Mouse (Mus musculus): ENCODE results near the gene Prkar2b. TPM values are rescaled to one million over a fixed set of nuclear protein-coding genes. Genes with fewer than 3 reads are reported as not detected.

Prkar2b gene
- total and polyA plus RNA-seq, 3 experiments: 15.7 to 154 (median 34.1) TPM

DNA sequence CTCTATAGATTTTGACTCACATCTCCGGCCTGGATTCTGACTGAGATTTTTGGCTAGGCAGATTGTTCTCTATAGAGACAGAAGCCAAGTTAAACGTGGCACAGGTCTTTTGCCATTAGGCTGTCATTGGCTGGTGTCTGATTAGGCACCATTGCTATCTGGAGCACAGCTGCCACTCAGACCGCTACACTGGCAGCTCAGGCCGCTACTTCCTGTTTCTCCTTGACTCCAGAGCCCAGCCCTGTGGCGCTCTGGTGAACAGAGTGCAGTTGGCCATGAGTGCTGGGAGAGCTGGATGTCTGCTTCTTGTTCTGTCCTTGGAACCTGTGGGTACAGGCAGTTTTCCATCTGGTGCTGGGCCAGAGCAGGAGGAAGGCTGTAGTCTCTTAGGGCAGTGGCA is 143.9 kb downstream of the Prkar2b start (continued):
- TF ChIP-seq NRF1 (IDR thresholded peaks at IDR 0.05; ENCODE audit: insufficient read depth, low read depth, low read length, poor library complexity, severe bottlenecking): no peak
- TF ChIP-seq CHD1 (IDR thresholded peaks at IDR 0.05; ENCODE audit: low read depth, low read length): no peak
- TF ChIP-seq KAT2A (conservative IDR thresholded peaks at IDR 0.05; ENCODE audit: low read depth, low read length): no peak
- TF ChIP-seq CTCF (IDR thresholded peaks at IDR 0.05 in 2 of 3, conservative IDR thresholded peaks at IDR 0.05 in 1 of 3; ENCODE audit: control insufficient read depth in 1 of 3, insufficient read depth in 1 of 3, low read depth in 2 of 3, low read length in 3 of 3, poor library complexity in 1 of 3, severe bottlenecking in 1 of 3): no peak
- TF ChIP-seq ZMIZ1 (IDR thresholded peaks at IDR 0.05; ENCODE audit: low read depth, low read length): no peak
- TF ChIP-seq MEF2A (IDR thresholded peaks at IDR 0.05; ENCODE audit: extremely low read depth, insufficient replicate concordance, low read depth, low read length, poor library complexity, severe bottlenecking): no peak
- no peak for TF ChIP-seq ZNF384 (IDR thresholded peaks at IDR 0.05; ENCODE audit: low read depth, low read length)
- TF ChIP-seq TBP (IDR thresholded peaks at IDR 0.05; ENCODE audit: low read depth, low read length): 0 out of 2 replicates have a peak, but pooled peaks have one; percentile 22
- no peak for TF ChIP-seq MAZ (IDR thresholded peaks at IDR 0.05; ENCODE audit: low read depth, low read length)
- no peak for TF ChIP-seq POLR2A (IDR thresholded peaks at IDR 0.05; ENCODE audit: control insufficient read depth in 1 of 2, insufficient read depth in 1 of 2, low read depth in 1 of 2, low read length in 2 of 2, poor library complexity in 1 of 2)
- TF ChIP-seq MAFK (IDR thresholded peaks at IDR 0.05; ENCODE audit: borderline replicate concordance, low read depth, low read length): 0 out of 2 replicates have a peak, but pooled peaks have one; percentile 16
- TF ChIP-seq USF2 (IDR thresholded peaks at IDR 0.05; ENCODE audit: borderline replicate concordance in 1 of 2, insufficient read depth in 1 of 2, low read depth in 1 of 2, low read length in 2 of 2): no peak
- TF ChIP-seq USF1 (IDR thresholded peaks at IDR 0.05; ENCODE audit: low read depth, low read length): no peak
- TF ChIP-seq E2F4 (IDR thresholded peaks at IDR 0.05; ENCODE audit: borderline replicate concordance, low read depth, low read length): no peak
- TF ChIP-seq HCFC1 (IDR thresholded peaks at IDR 0.05; ENCODE audit: low read depth, low read length): 0 out of 2 replicates have a peak, but pooled peaks have one; percentile 31

DNA sequence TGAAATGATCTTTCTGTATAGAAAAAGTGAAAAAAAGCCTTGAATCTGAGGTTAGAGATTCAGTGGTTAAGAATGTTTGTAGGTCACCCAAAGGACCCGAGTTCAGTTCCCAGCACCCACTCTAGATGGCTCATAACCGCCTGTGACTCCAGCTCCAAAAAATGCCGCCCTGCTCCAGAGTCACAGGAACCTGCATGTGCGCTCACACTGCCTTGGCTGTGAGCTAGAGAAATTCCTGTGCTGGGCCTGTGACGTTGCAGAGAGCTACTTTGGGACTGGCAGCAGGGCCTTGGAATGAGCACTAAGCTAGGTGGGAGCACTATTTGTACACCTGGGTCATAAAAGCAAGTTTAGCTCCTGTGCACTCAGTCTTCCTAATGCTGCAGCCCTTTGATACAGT is 144.4 kb downstream of the Prkar2b start:
- Histone ChIP-seq H3K36me3 (ENCODE audit: control insufficient read depth in 1 of 2, insufficient read depth in 2 of 2, low read length in 2 of 2) (peaks cover 0 to 9% of the 10 kb centered on the region in 2 experiments; a peak in 2 of 4 replicates), H3K27me3 (ENCODE audit: control insufficient read depth in 1 of 2, insufficient read depth in 2 of 2, low read length in 2 of 2) (no peaks in the 10 kb centered on the region), H3K9me3 (replicated peaks; ENCODE audit: insufficient read depth, low read length) (no peaks in the 10 kb centered on the region), H3K27ac (ENCODE audit: control insufficient read depth, low read depth, low read length) (no peak overlapping the region), H3K4me3 (ENCODE audit: control insufficient read depth in 1 of 2, insufficient read depth in 1 of 2, low read depth in 2 of 2, low read length in 2 of 2) (no peak overlapping the region), H3K9ac (ENCODE audit: control insufficient read depth, low read depth, low read length, poor library complexity, severe bottlenecking) (no peak overlapping the region), H3K4me1 (ENCODE audit: control insufficient read depth in 1 of 2, insufficient read depth in 2 of 2, low read length in 2 of 2) (peaks cover 3 to 12% of the 10 kb centered on the region in 2 experiments; a peak in 3 of 4 replicates), H3K79me2 (ENCODE audit: control insufficient read depth, insufficient read depth, low read length, poor library complexity) (no peaks in the 10 kb centered on the region)
- no peak for DNase-seq (ENCODE audit: low read depth, low spot score)
- TF ChIP-seq USF1 (IDR thresholded peaks at IDR 0.05; ENCODE audit: low read depth, low read length) (no peak), HCFC1 (IDR thresholded peaks at IDR 0.05; ENCODE audit: low read depth, low read length) (no peak), ZC3H11A (IDR thresholded peaks at IDR 0.05; ENCODE audit: low read depth, low read length) (no peak), MAFK (IDR thresholded peaks at IDR 0.05; ENCODE audit: borderline replicate concordance, low read depth, low read length) (no peak), RAD21 (IDR thresholded peaks at IDR 0.05; ENCODE audit: low read depth, low read length) (no peak)

Measured in MEL (cell line).